Mouse (Mus musculus) hindbrain, embryonic 13.5 days (tissue): ENCODE measurements around the gene Pld3. TPM values are rescaled to one million over a fixed set of nuclear protein-coding genes. Genes with fewer than 3 reads are reported as not detected.

Source experiments
- ATAC-seq: fragments of 200-750 bp; cut with Nextera tagmentation; 2 replicates; pipeline ENCODE4 v1.8.0; 2017; ENCODE audit warnings: moderate TSS enrichment; ENCODE audit not compliant: low FRiP score
- H3K27ac ChIP-seq: fragments of 300-500 bp; sonication (generic); 2 replicates; pipeline ENCODE4 v1.5.1; 2015; ENCODE audit warnings: inconsistent platforms, mild to moderate bottlenecking, moderate library complexity
- H3K27me3 ChIP-seq: fragments of 300-500 bp; sonication (generic); 2 replicates; pipeline ENCODE4 v1.6.1; 2015; ENCODE audit warnings: mild to moderate bottlenecking, inconsistent platforms
- H3K36me3 ChIP-seq: fragments of 300-500 bp; sonication (generic); 2 replicates; pipeline ENCODE4 v1.6.1; 2015; ENCODE audit warnings: mild to moderate bottlenecking, inconsistent platforms
- H3K4me1 ChIP-seq: fragments of 300-500 bp; sonication (generic); replicated peaks from 2 replicates; pipeline ENCODE4 v1.6.1; 2015; ENCODE audit warnings: inconsistent platforms
- H3K4me2 ChIP-seq: fragments of 300-500 bp; sonication (generic); 2 replicates; pipeline ENCODE4 v1.6.1; 2015; ENCODE audit warnings: inconsistent platforms, mild to moderate bottlenecking, moderate library complexity
- H3K4me3 ChIP-seq: fragments of 300-500 bp; sonication (generic); 2 replicates; pipeline ENCODE4 v1.5.1; 2015; ENCODE audit warnings: mild to moderate bottlenecking, inconsistent platforms
- H3K9ac ChIP-seq: fragments of 300-500 bp; sonication (generic); 2 replicates; pipeline ENCODE4 v1.6.1; 2015; ENCODE audit warnings: mild to moderate bottlenecking, inconsistent platforms
- H3K9me3 ChIP-seq: fragments of 300-500 bp; sonication (generic); 2 replicates; pipeline ENCODE4 v1.6.1; 2016; ENCODE audit warnings: inconsistent platforms
- WGBS: fragments of 180-500 bp; shearing (Covaris S2); methylation state at CpG from one replicate; pipeline ENCODE4 v1.1.7; 2015; 5-methylcytosine and 5-hydroxymethylcytosine counted together
- polyA plus RNA-seq: library from polyadenylated mRNA; unstranded; fragments of >200 nt; fragmentation: Nextera tagmentation; extraction: Ambion mirVana; gene quantifications from 2 replicates; pipeline ENCODE4 v1.2.1, GENCODE M21; 2015

The Pld3 gene
- polyA plus RNA-seq, 1 experiment from 2014 or later, result 126 TPM

DNA sequence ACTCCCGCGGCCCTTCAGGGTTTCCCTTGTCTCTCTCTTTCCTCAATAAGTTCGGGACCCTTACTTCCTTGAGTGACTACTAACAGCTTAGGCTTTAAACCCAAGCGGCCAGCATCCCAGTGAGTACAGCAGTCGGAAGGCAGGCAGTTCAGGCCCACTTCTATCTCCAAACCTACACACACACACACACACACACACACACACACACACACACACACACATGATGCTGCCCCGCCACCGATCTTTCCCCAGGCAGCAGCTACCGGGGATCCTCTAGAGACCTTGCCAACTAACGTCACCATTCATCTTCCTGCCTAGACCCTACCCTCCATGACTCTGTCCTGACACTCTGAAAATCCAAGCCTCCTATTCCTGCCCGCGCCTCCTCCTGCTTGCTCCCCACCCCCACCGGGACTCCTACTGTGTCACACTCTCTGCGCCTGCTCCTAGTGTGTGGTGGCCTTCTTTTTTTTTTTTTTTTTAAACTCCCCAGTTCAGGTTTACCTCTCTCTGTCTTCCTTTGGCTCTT lies 65.2 kb downstream of the Pld3 start:
- Histone ChIP-seq H3K4me3 (peak overlapping the region; percentile 70), H3K4me2 (peak overlapping the region; percentile 61), H3K4me1 (peaks cover 26% of the 10 kb centered on the region), H3K27ac (peak overlapping the region; percentile 94), H3K9ac (peak overlapping the region; percentile 77), H3K27me3 (peaks cover 17% of the 10 kb centered on the region), H3K9me3 (no peaks in the 10 kb centered on the region), H3K36me3 (no peaks in the 10 kb centered on the region)
- ATAC-seq, result no peak
- 3% methylated on average over 13 of the region's 13 CpGs for WGBS

- WGBS, result under 1% methylated on average over 80 of the region's 80 CpGs
- H3K36me3 ChIP-seq, result no peaks in the 10 kb centered on the region
Measured at GRCm38 (mm10) chr7:27486770-27487697, 66.0 kb downstream of the Pld3 start, which contains the start of gene Sertad1. TSS of gene Sertad1 (plus strand) at chr7:27486910.

GRCm38 (mm10) chr7:27486102-27486769 lies 66.8 kb downstream of the Pld3 start:
- H3K4me2 ChIP-seq, result peak overlapping the region; percentile 61
- peak overlapping the region; percentile 94; the same call in 1 of the 2 replicates for H3K27ac ChIP-seq
- H3K9ac ChIP-seq, result peak overlapping the region; percentile 43; the same call in 1 of the 2 replicates
- H3K36me3 ChIP-seq, result no peaks in the 10 kb centered on the region
- peaks cover 17% of the 10 kb centered on the region for H3K27me3 ChIP-seq
- H3K4me3 ChIP-seq, result peak overlapping the region; percentile 70
- WGBS, result 7% methylated on average over 13 of the region's 13 CpGs
- peak; percentile 25 for ATAC-seq
- H3K9me3 ChIP-seq, result no peaks in the 10 kb centered on the region
- H3K4me1 ChIP-seq, result peaks cover 30% of the 10 kb centered on the region

More at GRCm38 (mm10) chr7:27486770-27487697, 66.0 kb downstream of the Pld3 start, which contains the start of gene Sertad1:
- no peaks in the 10 kb centered on the region for H3K9me3 ChIP-seq
- peaks cover 17% of the 10 kb centered on the region for H3K27me3 ChIP-seq
- peak within 1 kb of the TSS; percentile 77 for H3K9ac ChIP-seq
- ATAC-seq, result peak; percentile 97
- H3K27ac ChIP-seq, result peak within 1 kb of the TSS; percentile 94
- H3K4me1 ChIP-seq, result peaks cover 26% of the 10 kb centered on the region
- H3K4me3 ChIP-seq, result peak within 1 kb of the TSS; percentile 70
- peak within 1 kb of the TSS; percentile 61 for H3K4me2 ChIP-seq

GRCm38 (mm10) chr7:27483860-27484259 lies 69.2 kb downstream of the Pld3 start:
- Histone ChIP-seq H3K9me3 (no peaks in the 10 kb centered on the region), H3K4me1 (peaks cover 23% of the 10 kb centered on the region), H3K36me3 (no peaks in the 10 kb centered on the region), H3K27me3 (peaks cover 6% of the 10 kb centered on the region; the same call in 1 of the 2 replicates), H3K9ac (no peak overlapping the region), H3K27ac (no peak overlapping the region), H3K4me2 (no peak overlapping the region), H3K4me3 (no peak overlapping the region)
- 86% methylated on average over 4 of the region's 4 CpGs for WGBS
- no peak for ATAC-seq

Other genes starting within 250 kb of the Pld3 start
- gene Ltbp4, start 215.5 kb downstream of the Pld3 start, polyA plus RNA-seq, result 5.4 and 6.0 TPM in 2 replicates
- 61.8 and 62.5 TPM in 2 replicates for gene Shkbp1, start 197.2 kb downstream of the Pld3 start, polyA plus RNA-seq
- gene Gm20479, start 195.8 kb downstream of the Pld3 start, polyA plus RNA-seq, result not detected in 2 replicates
- 2.2 and 2.6 TPM in 2 replicates for gene Sptbn4, start 105.5 kb downstream of the Pld3 start, polyA plus RNA-seq
- gene Blvrb, start 105.2 kb downstream of the Pld3 start, polyA plus RNA-seq, result 18.7 and 19.3 TPM in 2 replicates
- 13.0 and 13.4 TPM in 2 replicates for gene Sertad3, start 79.5 kb downstream of the Pld3 start, polyA plus RNA-seq
- 10.7 and 11.8 TPM in 2 replicates for gene Sertad1, start 66.3 kb downstream of the Pld3 start, polyA plus RNA-seq
- 1.4 and 1.5 TPM in 2 replicates for gene Prx, start 53.9 kb downstream of the Pld3 start, polyA plus RNA-seq
- 0.77 and 0.79 TPM in 2 replicates for gene Hipk4, start 30.0 kb downstream of the Pld3 start, polyA plus RNA-seq
- gene 2310022A10Rik, start within 50 bp of the Pld3 start, polyA plus RNA-seq, result 32.1 and 34.0 TPM in 2 replicates
- gene Akt2, start 38.3 kb upstream of the Pld3 start, polyA plus RNA-seq, result 68.0 and 71.0 TPM in 2 replicates
- gene Ttc9b, start 100.7 kb upstream of the Pld3 start, polyA plus RNA-seq, result 50.2 and 52.0 TPM in 2 replicates
- 13.0 and 13.2 TPM in 2 replicates for gene Map3k10, start 121.4 kb upstream of the Pld3 start, polyA plus RNA-seq
- gene Zfp607b, start 136.1 kb upstream of the Pld3 start, polyA plus RNA-seq, result 10.8 and 12.1 TPM in 2 replicates
- gene Zfp60, start 178.2 kb upstream of the Pld3 start, polyA plus RNA-seq, result 125 and 134 TPM in 2 replicates